Mouse (Mus musculus): ENCODE results near the gene Dnajb14. TPM values are rescaled to one million over a fixed set of nuclear protein-coding genes. Genes with fewer than 3 reads are reported as not detected.
"Not testable (repeated sequence)": the region's sequence is repeated elsewhere in the genome, so short reads cannot be mapped to it uniquely, and the experiment has no call there.

Gene Dnajb14
- polyA plus RNA-seq, 1 experiment from 2014 or later: 33.0 TPM

DNA sequence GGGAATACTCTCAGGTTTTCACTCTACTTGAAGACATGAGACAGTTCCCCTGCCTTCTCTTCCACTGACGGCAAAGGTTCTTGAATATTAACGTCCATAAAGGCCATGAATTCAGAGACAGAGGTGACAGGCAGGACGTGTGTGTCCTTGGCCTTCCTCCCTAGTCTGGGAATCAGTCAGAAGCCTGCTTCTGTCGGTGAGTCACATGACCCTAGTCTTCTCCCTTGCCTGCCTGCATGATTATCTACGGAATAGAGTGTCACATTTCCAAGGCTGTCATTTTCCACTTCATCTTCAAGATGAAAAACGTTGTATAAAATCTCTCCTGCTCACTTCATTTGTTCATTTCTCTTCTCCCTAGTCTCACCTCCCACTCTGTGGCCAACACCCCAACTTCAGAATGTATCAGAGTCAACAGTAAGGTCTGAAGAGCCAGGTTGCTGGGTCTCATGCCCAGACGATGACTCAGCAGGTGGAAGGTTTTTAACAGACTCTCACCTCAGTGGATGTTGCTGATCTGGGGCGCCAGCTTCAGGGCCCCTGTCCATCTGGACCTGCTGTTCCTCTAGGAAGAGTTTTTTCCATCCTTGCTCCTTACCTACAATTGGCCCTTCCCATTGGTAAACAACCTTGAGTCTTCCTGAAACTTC, 94.4 kb downstream of the Dnajb14 start:
- H3K27ac ChIP-seq: no peak overlapping the region
- H3K36me3 ChIP-seq (ENCODE audit: inconsistent target): peaks cover 7% of the 10 kb centered on the region; the same call in 1 of the 2 replicates
- 85% methylated on average over 8 of the region's 8 CpGs for WGBS (ENCODE audit: missing documents)
- H3K4me3 ChIP-seq (ENCODE audit: inconsistent target): no peak overlapping the region
- H3K79me2 ChIP-seq (ENCODE audit: inconsistent target): peaks cover 13% of the 10 kb centered on the region

- peaks cover 7% of the 10 kb centered on the region; the same call in 1 of the 2 replicates for H3K36me3 ChIP-seq (ENCODE audit: inconsistent target)
- H3K4me3 ChIP-seq (ENCODE audit: inconsistent target): no peak overlapping the region
- 31% methylated on average over 8 of the region's 8 CpGs for WGBS (ENCODE audit: missing documents)
- no peak overlapping the region for H3K27ac ChIP-seq
- peaks cover 29% of the 10 kb centered on the region for H3K79me2 ChIP-seq (ENCODE audit: inconsistent target)
These were observed 96.0 kb downstream of the Dnajb14 start for GRCm38 (mm10) chr3:137963508-137963907.

- peaks cover 31% of the 10 kb centered on the region for H3K79me2 ChIP-seq (ENCODE audit: inconsistent target)
- not testable (repeated sequence) for H3K4me3 ChIP-seq (ENCODE audit: inconsistent target); H3K36me3 ChIP-seq (ENCODE audit: inconsistent target); H3K27ac ChIP-seq
- WGBS (ENCODE audit: missing documents): 13% methylated on average over 1 of the region's 1 CpGs
These were observed 96.5 kb downstream of the Dnajb14 start for GRCm38 (mm10) chr3:137964014-137964413.

Other genes starting within 250 kb of the Dnajb14 start
- 0.15 TPM in 1 of 3 replicates, not detected in the others for gene Ddit4l, start 246.1 kb upstream of the Dnajb14 start, polyA plus RNA-seq (2018)
- not detected in 3 replicates for gene Gm21962, start 196.2 kb upstream of the Dnajb14 start, polyA plus RNA-seq (2018)
- gene H2afz, start 3.2 kb upstream of the Dnajb14 start, polyA plus RNA-seq (2018): 124 to 262 TPM (median 236 TPM) in 3 replicates
- 132 to 168 TPM (median 156 TPM) in 3 replicates for gene Lamtor3, start 50.8 kb downstream of the Dnajb14 start, polyA plus RNA-seq (2018)
- 10.8 to 14.3 TPM (median 10.8 TPM) in 3 replicates for gene Dapp1, start 113.9 kb downstream of the Dnajb14 start, polyA plus RNA-seq (2018)
- gene 1110002E22Rik, start 197.4 kb downstream of the Dnajb14 start, polyA plus RNA-seq (2018): not detected in 3 replicates
- not detected in 3 replicates for gene Gm5105, start 199.7 kb downstream of the Dnajb14 start, polyA plus RNA-seq (2018)

Measured in macrophage (primary cell).